26 mouse cellular contexts compared by ENCODE assay signal in the genomic region with DNA sequence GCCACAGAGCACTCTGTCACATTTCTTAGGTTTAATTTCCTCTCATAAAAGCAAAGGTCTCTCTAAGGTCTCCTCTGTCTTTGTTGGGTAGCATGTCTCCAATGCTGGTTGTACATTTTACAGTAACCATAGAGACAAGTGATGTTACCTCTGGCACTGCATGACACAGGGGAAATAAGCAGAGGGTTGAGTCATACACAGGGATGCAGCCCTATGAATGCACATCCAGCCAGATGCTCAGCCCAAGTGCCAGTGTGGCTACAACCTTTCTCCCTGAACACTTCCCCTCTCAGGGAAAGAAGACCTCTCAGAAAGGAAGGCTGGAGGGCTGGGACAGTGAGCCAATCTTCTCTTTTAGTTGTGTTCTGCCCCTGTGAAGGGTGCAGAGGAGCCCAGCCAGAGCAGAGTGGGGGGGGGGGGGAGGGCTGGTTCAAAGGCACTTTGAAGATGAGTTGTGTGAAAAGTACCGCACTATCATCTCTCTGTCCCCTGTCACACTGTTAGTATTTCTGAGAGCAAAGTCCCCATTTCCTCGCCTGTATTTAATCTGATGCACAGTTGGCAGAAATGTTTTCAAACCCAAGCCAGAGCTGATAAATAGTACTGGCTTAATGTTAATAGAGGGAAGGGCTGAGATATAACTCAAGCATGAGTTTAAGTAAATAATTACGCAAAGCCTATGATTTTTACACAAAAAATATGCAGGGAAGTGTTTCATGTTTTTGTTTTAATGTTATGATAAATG.
DNase-seq lines count a peak whose midpoint lies in the region; ATAC-seq and TF ChIP-seq lines count a peak whose summit lies in the region.
"Had no signal": no experiment of that assay in that cellular context is flagged by ENCODE, and none has a peak within 500 bp of the region (broad histone marks: within the 10 kb centered on the region; RNA-seq: fewer than 3 reads in every experiment).

No protein-coding gene starts in this region.

- no peaks in the 10 kb centered on the region for H3K36me3 ChIP-seq in limb, embryonic 12.5 days
- H3K36me3 ChIP-seq in limb, embryonic 10.5 days, result no peaks in the 10 kb centered on the region
- H3K36me3 ChIP-seq in lung, postnatal 0 days (ENCODE audit: insufficient read depth, low read length), result no peaks in the 10 kb centered on the region
- H3K36me3 ChIP-seq in intestine, embryonic 15.5 days, result no peaks in the 10 kb centered on the region
- H3K36me3 ChIP-seq in neural tube, embryonic 14.5 days (ENCODE audit: control insufficient read depth, insufficient read depth, low read length), result no peaks in the 10 kb centered on the region
- H3K36me3 ChIP-seq: forebrain, embryonic 12.5 days; liver, embryonic 12.5 days had no signal

- H3K4me1 ChIP-seq in limb, embryonic 12.5 days (replicated peaks), result no peaks in the 10 kb centered on the region; the same call in 1 of the 2 replicates
- peaks cover 15% of the 10 kb centered on the region for H3K4me1 ChIP-seq in limb, embryonic 10.5 days
- no peaks in the 10 kb centered on the region for H3K4me1 ChIP-seq in lung, postnatal 0 days (ENCODE audit: insufficient read depth, low read depth, low read length)
- no peaks in the 10 kb centered on the region; the same call in 1 of the 2 replicates for H3K4me1 ChIP-seq in lung, adult 2 months (ENCODE audit: control insufficient read depth, insufficient read depth, low read length)
- H3K4me1 ChIP-seq in intestine, embryonic 15.5 days (replicated peaks), result peaks cover 8% of the 10 kb centered on the region; the same call in 1 of the 2 replicates
- H3K4me1 ChIP-seq in neural tube, embryonic 14.5 days (ENCODE audit: control insufficient read depth, insufficient read depth, low read length), result 0 out of 2 replicates have a peak, but pooled peaks cover 2% of the 10 kb centered on the region
- H3K4me1 ChIP-seq: liver, embryonic 12.5 days had no signal

- TF ChIP-seq EP300 in lung, postnatal 0 days (IDR thresholded peaks at IDR 0.05), result no peak

- ATAC-seq in limb, embryonic 12.5 days (ENCODE audit: insufficient number of reproducible peaks, insufficient read depth, low FRiP score, low TSS enrichment, low read depth), result no peak
- peak; percentile 57 for ATAC-seq in lung, postnatal 0 days
- ATAC-seq in intestine, embryonic 15.5 days, result peak; percentile 49; the same call in 1 of the 2 replicates
- peak; percentile 42; the same call in 1 of the 2 replicates for ATAC-seq in neural tube, embryonic 14.5 days (ENCODE audit: low read depth)
- ATAC-seq: activated CD4-positive, CD25-positive, alpha-beta regulatory T cell, adult 4 months; liver, embryonic 12.5 days; liver, postnatal 0 days had no signal

- no peak overlapping the region for H3K9ac ChIP-seq in limb, embryonic 12.5 days (replicated peaks)
- no peak overlapping the region for H3K9ac ChIP-seq in lung, postnatal 0 days (replicated peaks; ENCODE audit: low read depth)
- no peak overlapping the region for H3K9ac ChIP-seq in intestine, embryonic 15.5 days
- H3K9ac ChIP-seq in neural tube, embryonic 14.5 days (replicated peaks; ENCODE audit: low read depth, low read length), result no peak overlapping the region
- H3K9ac ChIP-seq: forebrain, embryonic 12.5 days; liver, embryonic 12.5 days; liver, postnatal 0 days had no signal

- 65% methylated on average over 3 of the region's 3 CpGs for WGBS in limb, embryonic 12.5 days
- 74% methylated on average over 3 of the region's 3 CpGs for WGBS in limb, embryonic 10.5 days
- 49% methylated on average over 3 of the region's 3 CpGs for WGBS in lung, postnatal 0 days
- WGBS in lung, adult 2 months, result 42% methylated on average over 3 of the region's 3 CpGs
- WGBS in intestine, embryonic 15.5 days, result 34% methylated on average over 3 of the region's 3 CpGs
- WGBS in neural tube, embryonic 14.5 days, result 73% methylated on average over 3 of the region's 3 CpGs

- no peak overlapping the region for H3K4me3 ChIP-seq in limb, embryonic 12.5 days (replicated peaks)
- no peak overlapping the region for H3K4me3 ChIP-seq in limb, embryonic 10.5 days
- no peak overlapping the region for H3K4me3 ChIP-seq in lung, postnatal 0 days (ENCODE audit: low read depth, low read length)
- no peak overlapping the region for H3K4me3 ChIP-seq in lung, adult 2 months (replicated peaks; ENCODE audit: extremely low read depth, low read depth, low read length)
- no peak overlapping the region for H3K4me3 ChIP-seq in intestine, embryonic 15.5 days (replicated peaks)
- H3K4me3 ChIP-seq in neural tube, embryonic 14.5 days (ENCODE audit: low read depth, low read length), result no peak overlapping the region
- H3K4me3 ChIP-seq: erythroblast, embryonic 14.5 days; forebrain, embryonic 12.5 days; liver, embryonic 12.5 days had no signal

- no peak for DNase-seq in limb, embryonic 10.5 days (ENCODE audit: low spot score)
- no peak for DNase-seq in lung, postnatal 0 days (ENCODE audit: low spot score)
- no peak for DNase-seq in lung, adult 2 months
- DNase-seq in cerebellum, postnatal 36 days, result no peak
- DNase-seq: adrenal gland, adult 2 months; adrenal gland, postnatal 36 days; B cell, adult 2 months; cerebellum, adult 18-20 months; cerebellum, postnatal 10 days; gastrocnemius, postnatal 10 days; heart, postnatal 14 days; kidney, adult 9 months; kidney, postnatal 10 days; layer of hippocampus, adult 9-11 months; liver, postnatal 0 days; right cerebral cortex, adult 18-20 months; spleen, adult 18-20 months; thymus, adult 18-20 months; thymus, postnatal 25 days had no signal

- H3K9me3 ChIP-seq in limb, embryonic 12.5 days, result no peaks in the 10 kb centered on the region
- no peaks in the 10 kb centered on the region for H3K9me3 ChIP-seq in limb, embryonic 10.5 days (replicated peaks)
- H3K9me3 ChIP-seq in lung, postnatal 0 days (ENCODE audit: low read length), result no peaks in the 10 kb centered on the region
- no peaks in the 10 kb centered on the region for H3K9me3 ChIP-seq in intestine, embryonic 15.5 days
- no peaks in the 10 kb centered on the region for H3K9me3 ChIP-seq in neural tube, embryonic 14.5 days (ENCODE audit: control insufficient read depth, low read length)
- H3K9me3 ChIP-seq: forebrain, embryonic 12.5 days; liver, embryonic 12.5 days had no signal

- 0 out of 2 replicates have a peak overlapping the region, but pooled peaks have one; percentile 5 for H3K27ac ChIP-seq in limb, embryonic 12.5 days
- no peak overlapping the region for H3K27ac ChIP-seq in limb, embryonic 10.5 days
- no peak overlapping the region for H3K27ac ChIP-seq in lung, postnatal 0 days (ENCODE audit: low read length)
- no peak overlapping the region for H3K27ac ChIP-seq in intestine, embryonic 15.5 days
- no peak overlapping the region for H3K27ac ChIP-seq in neural tube, embryonic 14.5 days (ENCODE audit: low read depth, low read length)
- H3K27ac ChIP-seq: forebrain, embryonic 12.5 days; liver, embryonic 12.5 days had no signal

- no peak for TF ChIP-seq POLR2A in lung, adult 2 months (IDR thresholded peaks at IDR 0.05; ENCODE audit: borderline replicate concordance, extremely low read depth, low read depth, low read length)

- no peaks in the 10 kb centered on the region for H3K27me3 ChIP-seq in limb, embryonic 12.5 days
- H3K27me3 ChIP-seq in limb, embryonic 10.5 days (ENCODE audit: low read depth, poor library complexity, severe bottlenecking), result no peaks in the 10 kb centered on the region
- H3K27me3 ChIP-seq in lung, postnatal 0 days (replicated peaks; ENCODE audit: insufficient read depth, low read length), result no peaks in the 10 kb centered on the region
- H3K27me3 ChIP-seq in intestine, embryonic 15.5 days (replicated peaks), result no peaks in the 10 kb centered on the region
- H3K27me3 ChIP-seq in neural tube, embryonic 14.5 days (ENCODE audit: control insufficient read depth, insufficient read depth, low read length), result peaks cover 9% of the 10 kb centered on the region; the same call in 1 of the 2 replicates
- H3K27me3 ChIP-seq: liver, embryonic 12.5 days had no signal

- H3K4me2 ChIP-seq in limb, embryonic 12.5 days, result no peak overlapping the region
- no peak overlapping the region for H3K4me2 ChIP-seq in lung, postnatal 0 days (replicated peaks; ENCODE audit: low read depth, low read length)
- no peak overlapping the region for H3K4me2 ChIP-seq in intestine, embryonic 15.5 days (replicated peaks)
- H3K4me2 ChIP-seq in neural tube, embryonic 14.5 days (ENCODE audit: low read depth, low read length), result no peak overlapping the region
- H3K4me2 ChIP-seq: forebrain, embryonic 12.5 days; liver, embryonic 12.5 days had no signal

- no peak for TF ChIP-seq CTCF in lung, postnatal 0 days (IDR thresholded peaks at IDR 0.05)
- no peak for TF ChIP-seq CTCF in lung, adult 2 months (IDR thresholded peaks at IDR 0.05; ENCODE audit: insufficient read depth, low read length)
